Mouse (Mus musculus) intestine, embryonic 15.5 days (tissue): ENCODE data around the gene Col4a1. TPM values are rescaled to one million over a fixed set of nuclear protein-coding genes. Genes with fewer than 3 reads are reported as not detected.

Experiments
- ATAC-seq: fragments of 200-750 bp; cut with Nextera tagmentation; 2 replicates; pipeline ENCODE4 v1.8.0; 2017; ENCODE audit warnings: moderate TSS enrichment, moderate library complexity
- H3K27ac ChIP-seq: fragments of 300-500 bp; sonication (generic); 2 replicates; pipeline ENCODE4 v1.5.1; 2015; ENCODE audit warnings: mild to moderate bottlenecking, inconsistent platforms
- H3K27me3 ChIP-seq: fragments of 300-500 bp; sonication (generic); replicated peaks from 2 replicates; pipeline ENCODE4 v1.6.1; 2015; ENCODE audit warnings: inconsistent platforms
- H3K36me3 ChIP-seq: fragments of 300-500 bp; sonication (generic); 2 replicates; pipeline ENCODE4 v1.6.1; 2015; ENCODE audit warnings: inconsistent platforms
- H3K4me1 ChIP-seq: fragments of 300-500 bp; sonication (generic); replicated peaks from 2 replicates; pipeline ENCODE4 v1.6.1; 2015; ENCODE audit warnings: inconsistent platforms
- H3K4me2 ChIP-seq: fragments of 300-500 bp; sonication (generic); replicated peaks from 2 replicates; pipeline ENCODE4 v1.6.1; 2015; ENCODE audit warnings: mild to moderate bottlenecking, inconsistent platforms
- H3K4me3 ChIP-seq: fragments of 300-500 bp; sonication (generic); replicated peaks from 2 replicates; pipeline ENCODE4 v1.5.1; 2015; ENCODE audit warnings: inconsistent platforms
- H3K9ac ChIP-seq: fragments of 300-500 bp; sonication (generic); 2 replicates; pipeline ENCODE4 v1.6.1; 2015; ENCODE audit warnings: inconsistent platforms
- H3K9me3 ChIP-seq: fragments of 300-500 bp; sonication (generic); 2 replicates; pipeline ENCODE4 v1.6.1; 2016; ENCODE audit warnings: inconsistent platforms
- WGBS: fragments of 180-500 bp; shearing (Covaris S2); methylation state at CpG from one replicate; pipeline ENCODE4 v1.1.7; 2015; 5-methylcytosine and 5-hydroxymethylcytosine counted together
- polyA plus RNA-seq: library from polyadenylated mRNA; unstranded; fragments of >200 nt; fragmentation: Nextera tagmentation; extraction: Ambion mirVana; gene quantifications from 2 replicates; pipeline ENCODE4 v1.2.1, GENCODE M21; 2015

Gene Col4a1
- polyA plus RNA-seq, 1 experiment from 2014 or later = 161 TPM

DNA sequence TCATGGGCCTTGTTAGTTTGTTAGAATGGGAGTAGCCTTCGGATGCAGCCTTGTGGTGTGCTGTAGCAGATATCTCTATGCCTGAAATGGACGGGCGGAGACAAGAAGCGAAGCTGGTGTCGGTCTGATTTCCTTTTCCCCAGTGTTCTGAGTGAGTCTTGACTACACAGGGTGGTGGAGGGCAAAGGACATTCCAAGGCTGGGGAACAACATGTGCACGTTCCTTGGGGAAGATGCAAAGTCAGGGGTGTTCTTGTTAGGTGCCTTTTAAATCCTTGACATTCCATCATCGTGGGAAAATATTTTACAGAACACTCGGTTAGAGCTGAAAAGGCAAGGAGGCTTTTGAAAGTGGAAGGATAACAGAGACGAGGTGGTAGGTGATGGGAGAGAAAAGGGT is 31.8 kb upstream of the Col4a1 start:
- no peak overlapping the region for H3K4me3 ChIP-seq
- H3K36me3 ChIP-seq = no peaks in the 10 kb centered on the region
- WGBS = 82% methylated on average over 9 of the region's 9 CpGs
- no peak overlapping the region for H3K27ac ChIP-seq
- no peaks in the 10 kb centered on the region for H3K9me3 ChIP-seq
- no peak overlapping the region for H3K4me2 ChIP-seq
- H3K27me3 ChIP-seq = no peaks in the 10 kb centered on the region
- H3K4me1 ChIP-seq = 0 out of 2 replicates have a peak, but pooled peaks cover 10% of the 10 kb centered on the region
- no peak for ATAC-seq
- no peak overlapping the region for H3K9ac ChIP-seq

DNA sequence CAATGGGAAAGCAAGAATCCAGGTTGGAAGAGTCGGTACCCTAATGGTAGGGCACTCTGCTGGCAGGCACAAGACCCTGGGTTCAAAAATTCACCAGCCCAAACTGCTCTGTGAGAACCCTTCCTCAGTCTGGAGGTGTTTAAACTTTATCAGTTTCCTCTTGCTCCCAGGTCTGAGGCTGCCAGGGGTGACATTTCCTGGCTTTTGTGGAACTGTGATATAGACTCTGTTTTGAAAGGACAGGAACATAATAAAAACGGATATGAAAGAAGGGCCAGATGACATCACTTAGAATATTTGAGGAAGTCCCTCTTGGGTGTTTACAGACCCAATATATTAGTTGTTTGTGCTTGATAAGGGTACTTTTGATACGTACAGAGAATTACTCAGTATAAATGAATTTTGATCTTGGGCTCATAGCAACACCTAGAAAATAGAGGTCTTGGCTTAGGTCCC is 28.5 kb upstream of the Col4a1 start:
- H3K27me3 ChIP-seq = no peaks in the 10 kb centered on the region
- no peak overlapping the region for H3K4me2 ChIP-seq
- no peaks in the 10 kb centered on the region for H3K36me3 ChIP-seq
- 65% methylated on average over 3 of the region's 3 CpGs for WGBS
- no peak overlapping the region for H3K9ac ChIP-seq
- ATAC-seq = no peak
- peaks cover 16% of the 10 kb centered on the region; the same call in 1 of the 2 replicates for H3K4me1 ChIP-seq
- no peak overlapping the region for H3K27ac ChIP-seq
- no peak overlapping the region for H3K4me3 ChIP-seq
- no peaks in the 10 kb centered on the region for H3K9me3 ChIP-seq

DNA sequence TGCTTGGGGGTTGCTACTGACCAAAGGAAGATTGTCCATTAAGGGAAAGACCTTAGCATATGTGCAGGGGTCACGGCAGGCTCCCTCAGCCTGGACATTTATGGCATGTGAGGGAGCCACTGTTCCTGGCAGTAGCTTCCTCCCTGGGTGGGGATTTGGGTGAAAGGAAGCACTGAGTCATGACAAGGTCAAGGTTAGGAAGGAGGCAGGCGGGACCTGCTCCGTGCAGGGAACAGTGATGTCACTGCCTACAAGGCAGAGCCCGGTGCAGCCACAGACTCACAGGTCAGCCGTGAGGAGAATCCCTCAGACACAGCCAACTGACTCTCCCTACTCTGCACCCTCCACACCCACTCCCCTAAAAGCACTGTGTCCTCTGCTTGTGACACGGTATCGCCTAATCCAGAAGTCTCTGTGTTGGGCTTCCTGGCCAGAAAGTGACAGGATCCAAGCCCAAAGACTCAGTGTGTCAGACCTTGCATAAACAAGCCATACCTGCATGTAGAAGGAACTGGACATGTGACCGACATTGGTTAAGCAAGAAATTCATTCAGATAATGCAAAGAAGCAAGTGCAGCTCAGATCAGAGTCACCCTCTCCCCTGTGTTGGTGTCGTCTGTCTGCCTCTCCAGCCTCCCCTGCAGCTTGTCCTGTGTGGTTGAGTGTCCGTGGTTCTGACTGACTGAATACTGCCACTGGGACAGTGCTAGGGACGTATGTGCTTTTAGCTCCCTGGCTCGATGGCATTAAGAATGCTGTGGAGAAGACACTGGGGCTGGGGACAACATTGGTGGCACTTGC is 27.9 kb upstream of the Col4a1 start:
- Histone ChIP-seq H3K27ac (no peak overlapping the region), H3K4me1 (peaks cover 16% of the 10 kb centered on the region; the same call in 1 of the 2 replicates), H3K4me3 (no peak overlapping the region), H3K9ac (no peak overlapping the region), H3K4me2 (no peak overlapping the region), H3K36me3 (no peaks in the 10 kb centered on the region), H3K27me3 (no peaks in the 10 kb centered on the region), H3K9me3 (no peaks in the 10 kb centered on the region)
- 0 out of 2 replicates have a peak, but pooled peaks have one; percentile 34 for ATAC-seq
- WGBS = 59% methylated on average over 12 of the region's 12 CpGs

DNA sequence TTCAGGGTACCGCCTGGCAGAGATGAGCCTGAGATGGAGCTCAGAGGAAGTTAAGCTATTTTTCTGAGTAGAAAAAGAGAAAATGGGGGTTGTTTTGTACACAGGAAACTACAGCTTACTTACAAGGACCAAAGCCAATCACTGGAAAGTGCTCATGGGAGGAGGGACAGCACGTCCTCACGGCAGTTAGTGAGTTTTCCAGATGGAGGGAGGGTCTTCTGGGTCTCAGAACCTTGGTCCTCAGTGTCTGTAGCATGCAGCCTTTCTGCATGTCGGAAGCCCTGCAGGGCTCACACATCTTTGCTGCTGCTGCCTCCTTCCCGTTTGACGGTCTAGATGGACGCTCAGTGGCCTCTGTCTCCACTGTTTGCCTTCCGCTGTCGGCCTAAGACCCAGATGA is 25.9 kb upstream of the Col4a1 start:
- H3K27me3 ChIP-seq = no peaks in the 10 kb centered on the region
- H3K9ac ChIP-seq = no peak overlapping the region
- no peak overlapping the region for H3K4me2 ChIP-seq
- H3K4me3 ChIP-seq = no peak overlapping the region
- peak overlapping the region; percentile 22; the same call in 1 of the 2 replicates for H3K27ac ChIP-seq
- peaks cover 16% of the 10 kb centered on the region for H3K4me1 ChIP-seq
- no peak for ATAC-seq
- no peaks in the 10 kb centered on the region for H3K36me3 ChIP-seq
- WGBS = 84% methylated on average over 9 of the region's 9 CpGs
- no peaks in the 10 kb centered on the region for H3K9me3 ChIP-seq

DNA sequence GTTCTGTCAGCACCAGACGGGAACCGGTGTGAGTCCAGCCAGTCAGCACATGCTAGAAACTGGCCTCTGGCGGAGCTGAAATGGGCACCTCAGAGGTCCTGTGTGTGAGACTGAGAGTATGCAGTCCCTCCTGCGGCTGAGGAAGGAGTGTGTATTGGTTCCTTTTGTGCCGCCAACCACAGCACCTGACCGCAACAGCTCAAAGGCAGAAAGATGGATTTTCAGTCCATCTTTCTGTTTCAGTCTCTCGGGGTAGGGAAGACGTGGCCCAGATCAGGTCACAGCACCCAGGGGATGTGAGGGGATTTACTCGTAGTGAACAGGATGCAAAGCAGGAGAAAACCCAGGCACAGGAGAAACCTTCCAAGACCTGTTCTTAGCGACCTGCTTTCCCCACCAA is 25.0 kb upstream of the Col4a1 start:
- 88% methylated on average over 10 of the region's 10 CpGs for WGBS
- Histone ChIP-seq H3K9ac (no peak overlapping the region), H3K27me3 (no peaks in the 10 kb centered on the region), H3K36me3 (no peaks in the 10 kb centered on the region), H3K4me2 (no peak overlapping the region), H3K9me3 (no peaks in the 10 kb centered on the region), H3K27ac (no peak overlapping the region), H3K4me1 (peaks cover 16% of the 10 kb centered on the region), H3K4me3 (no peak overlapping the region)
- ATAC-seq = no peak

DNA sequence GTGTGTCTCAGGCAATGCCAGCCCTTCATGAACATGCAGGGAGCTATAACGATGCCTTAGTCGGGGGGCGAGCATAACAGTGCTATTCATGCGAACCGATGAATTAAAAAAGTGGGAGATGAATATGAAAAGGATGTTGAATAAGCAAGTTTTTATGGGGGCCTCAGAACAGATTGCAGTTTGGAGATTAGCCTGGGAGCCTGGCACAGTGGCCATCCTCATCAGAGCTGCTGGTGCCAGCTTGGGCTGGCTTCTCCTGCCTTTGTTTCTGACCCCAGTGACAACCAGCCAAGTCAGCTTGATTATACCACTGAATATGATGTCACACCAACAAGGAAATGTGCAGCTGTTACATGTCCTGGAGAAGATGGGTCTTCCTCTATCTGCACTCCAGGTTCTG is 23.7 kb upstream of the Col4a1 start:
- Histone ChIP-seq H3K27me3 (no peaks in the 10 kb centered on the region), H3K9me3 (no peaks in the 10 kb centered on the region), H3K4me1 (peaks cover 16% of the 10 kb centered on the region), H3K4me3 (no peak overlapping the region), H3K4me2 (no peak overlapping the region), H3K9ac (no peak overlapping the region), H3K27ac (no peak overlapping the region), H3K36me3 (no peaks in the 10 kb centered on the region)
- ATAC-seq = no peak
- WGBS = 86% methylated on average over 5 of the region's 5 CpGs

DNA sequence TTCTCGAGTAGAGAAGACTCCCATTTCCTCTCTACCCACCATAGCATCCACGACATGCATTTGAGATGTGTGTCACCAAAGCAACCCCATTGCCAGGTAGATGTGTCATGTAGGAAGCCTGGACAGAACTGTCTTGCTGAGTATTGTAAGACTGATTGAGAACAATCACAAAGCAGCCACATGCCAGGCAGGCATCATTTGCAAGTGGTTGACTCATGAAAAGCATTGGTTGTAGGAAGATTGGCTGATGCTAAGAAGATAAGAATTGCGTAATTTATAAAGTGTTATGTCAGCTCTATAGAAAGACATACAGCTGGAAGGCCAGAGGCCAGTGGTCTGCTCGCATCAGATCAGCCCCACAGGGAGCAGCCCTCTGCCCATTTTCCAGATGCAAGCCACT is 22.6 kb upstream of the Col4a1 start:
- H3K4me3 ChIP-seq = no peak overlapping the region
- peaks cover 10% of the 10 kb centered on the region for H3K4me1 ChIP-seq
- WGBS = 81% methylated on average over 4 of the region's 4 CpGs
- no peaks in the 10 kb centered on the region for H3K36me3 ChIP-seq
- no peak for ATAC-seq
- no peaks in the 10 kb centered on the region for H3K9me3 ChIP-seq
- no peaks in the 10 kb centered on the region for H3K27me3 ChIP-seq
- H3K9ac ChIP-seq = no peak overlapping the region
- no peak overlapping the region for H3K4me2 ChIP-seq
- no peak overlapping the region for H3K27ac ChIP-seq

DNA sequence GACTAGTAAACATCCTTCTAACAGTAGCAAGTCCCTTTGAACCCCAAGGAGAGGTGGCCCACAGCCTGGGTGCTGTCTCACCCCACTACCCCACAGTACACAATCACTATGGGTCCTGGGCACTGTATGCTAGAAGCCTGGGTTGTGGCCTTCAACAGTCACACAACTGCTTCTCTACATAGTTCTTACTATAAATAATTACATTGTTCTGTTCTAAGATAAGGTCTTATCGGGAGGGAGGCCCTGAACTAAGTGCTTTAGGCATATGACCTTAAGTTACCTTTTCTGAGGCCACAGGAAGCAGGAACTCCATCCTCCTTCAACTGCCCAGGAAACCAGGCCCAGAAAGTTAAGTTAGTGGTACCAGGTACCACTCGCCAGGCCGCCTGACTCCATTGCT is 21.9 kb upstream of the Col4a1 start:
- Histone ChIP-seq H3K9me3 (no peaks in the 10 kb centered on the region), H3K36me3 (no peaks in the 10 kb centered on the region), H3K27me3 (no peaks in the 10 kb centered on the region), H3K4me2 (no peak overlapping the region), H3K4me3 (no peak overlapping the region), H3K4me1 (peaks cover 10% of the 10 kb centered on the region), H3K9ac (no peak overlapping the region), H3K27ac (no peak overlapping the region)
- no peak for ATAC-seq
- 59% methylated on average over 3 of the region's 3 CpGs for WGBS

DNA sequence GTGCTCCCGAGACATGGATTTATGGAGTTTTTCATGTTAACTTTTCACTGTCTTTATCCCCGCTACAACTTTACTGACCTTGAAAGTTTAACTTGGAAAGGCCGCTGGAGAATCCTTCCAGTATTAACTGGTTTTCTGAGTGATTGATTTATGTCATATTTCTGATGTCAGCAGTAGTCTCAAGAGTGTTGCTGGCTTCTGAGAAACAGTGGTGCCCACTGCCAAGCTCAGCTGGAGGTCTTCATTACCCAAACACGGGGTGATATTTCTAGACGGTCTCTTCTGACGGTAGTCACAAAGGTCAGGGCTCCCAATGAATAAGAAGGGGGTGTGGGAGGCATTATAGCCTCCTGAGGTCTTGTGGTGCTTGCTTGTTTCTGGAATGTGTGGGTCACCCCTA is 21.1 kb upstream of the Col4a1 start:
- Histone ChIP-seq H3K4me1 (peaks cover 10% of the 10 kb centered on the region), H3K4me3 (no peak overlapping the region), H3K27ac (no peak overlapping the region), H3K9ac (no peak overlapping the region), H3K4me2 (no peak overlapping the region), H3K36me3 (no peaks in the 10 kb centered on the region), H3K9me3 (no peaks in the 10 kb centered on the region), H3K27me3 (no peaks in the 10 kb centered on the region)
- 79% methylated on average over 6 of the region's 6 CpGs for WGBS
- ATAC-seq = no peak

DNA sequence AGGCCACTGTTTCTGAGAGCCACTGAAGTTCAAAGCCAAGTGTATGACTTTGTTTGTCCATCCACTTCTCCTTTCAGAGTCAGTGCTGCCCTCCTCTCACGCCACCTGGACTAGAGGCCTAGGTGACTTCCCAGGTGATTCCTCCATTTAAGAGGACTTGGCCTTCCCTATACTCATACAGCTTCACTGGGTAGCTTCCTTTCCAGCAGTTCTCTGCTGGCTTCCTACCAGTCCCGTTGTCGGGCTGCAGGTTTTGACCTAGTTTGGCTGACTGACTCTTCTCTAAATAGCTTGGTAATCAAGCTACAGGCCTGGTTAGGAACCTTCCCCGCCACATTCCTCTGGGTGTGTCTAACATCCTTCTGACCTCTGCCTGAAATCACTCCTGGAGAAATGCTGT is 18.9 kb upstream of the Col4a1 start:
- ATAC-seq = no peak
- H3K4me2 ChIP-seq = no peak overlapping the region
- 44% methylated on average over 4 of the region's 4 CpGs for WGBS
- no peaks in the 10 kb centered on the region for H3K27me3 ChIP-seq
- no peak overlapping the region for H3K4me3 ChIP-seq
- no peaks in the 10 kb centered on the region for H3K36me3 ChIP-seq
- no peak overlapping the region for H3K9ac ChIP-seq
- H3K4me1 ChIP-seq = peaks cover 6% of the 10 kb centered on the region
- H3K9me3 ChIP-seq = no peaks in the 10 kb centered on the region
- H3K27ac ChIP-seq = no peak overlapping the region

DNA sequence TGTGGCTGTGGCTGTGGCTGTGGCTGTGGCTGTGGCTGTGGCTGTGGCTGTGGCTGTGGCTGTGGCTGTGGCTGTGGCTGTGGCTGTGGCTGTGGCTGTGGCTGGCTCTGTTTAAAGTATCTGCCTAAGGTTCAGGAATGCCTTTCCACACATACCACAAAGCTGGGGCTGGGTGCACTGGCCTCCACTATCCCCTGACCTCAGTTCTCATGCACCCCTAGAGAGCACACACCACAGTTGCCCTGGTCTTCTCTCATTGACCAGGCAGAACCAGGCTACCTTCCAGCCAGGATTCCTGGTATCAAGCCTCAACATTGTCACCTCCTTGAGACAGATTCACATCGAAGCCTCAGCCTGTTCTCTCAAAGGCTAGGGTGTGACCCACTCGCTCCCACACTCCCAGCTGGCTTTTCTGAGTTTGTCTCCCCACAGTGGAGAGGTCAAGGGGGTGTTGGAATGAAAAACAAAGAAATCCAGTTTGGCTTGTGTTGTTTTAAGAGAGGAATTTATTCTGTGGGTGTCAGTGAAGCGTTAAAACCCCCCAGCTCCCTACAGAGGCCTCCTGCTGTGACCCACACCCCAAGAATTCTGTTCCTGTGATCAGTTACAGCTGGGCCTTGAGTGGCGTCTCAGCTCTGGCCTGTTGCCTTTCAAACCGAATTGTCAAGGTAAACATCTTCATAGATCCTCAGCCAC is 15.2 kb upstream of the Col4a1 start:
- Histone ChIP-seq H3K4me2 (no peak overlapping the region), H3K27me3 (no peaks in the 10 kb centered on the region), H3K9ac (no peak overlapping the region), H3K4me3 (no peak overlapping the region), H3K9me3 (no peaks in the 10 kb centered on the region), H3K4me1 (peaks cover 6% of the 10 kb centered on the region; the same call in 1 of the 2 replicates), H3K27ac (0 out of 2 replicates have a peak overlapping the region, but pooled peaks have one; percentile 13), H3K36me3 (no peaks in the 10 kb centered on the region)
- 51% methylated on average over 5 of the region's 5 CpGs for WGBS
- no peak for ATAC-seq

DNA sequence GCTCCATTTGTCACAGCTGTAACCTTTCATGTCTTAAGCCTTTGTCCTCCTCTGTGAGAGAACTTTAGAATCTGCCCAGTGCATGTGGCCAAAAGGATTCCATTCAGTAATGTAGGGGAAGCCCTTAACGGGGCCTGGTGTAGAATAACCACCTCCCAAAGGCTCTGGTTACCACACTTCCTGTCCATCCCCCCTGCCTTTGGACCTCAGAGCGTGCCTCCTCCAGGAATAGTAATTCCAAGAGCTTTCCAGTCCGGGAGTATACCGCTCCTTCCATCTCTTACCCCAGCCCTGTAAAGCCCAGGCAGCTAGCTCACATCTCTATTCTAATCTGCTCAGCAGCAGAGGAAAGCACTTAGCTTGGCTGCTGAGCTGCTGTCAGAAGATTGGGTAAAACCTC is 14.7 kb upstream of the Col4a1 start:
- Histone ChIP-seq H3K4me2 (no peak overlapping the region), H3K36me3 (no peaks in the 10 kb centered on the region), H3K9me3 (no peaks in the 10 kb centered on the region), H3K27ac (0 out of 2 replicates have a peak overlapping the region, but pooled peaks have one; percentile 13), H3K4me1 (peaks cover 6% of the 10 kb centered on the region; the same call in 1 of the 2 replicates), H3K27me3 (no peaks in the 10 kb centered on the region), H3K4me3 (no peak overlapping the region), H3K9ac (no peak overlapping the region)
- ATAC-seq = peak; percentile 41; the same call in 1 of the 2 replicates
- 50% methylated on average over 4 of the region's 4 CpGs for WGBS
